Mouse (Mus musculus) mouse embryonic stem cell (cell line): ENCODE measurements around the gene Ppp1r36.
"Not testable (repeated sequence)": the region's sequence is repeated elsewhere in the genome, so short reads cannot be mapped to it uniquely, and the experiment has no call there.

Experiments
- in situ Hi-C, 2 experiments: fragments of 300-500 bp; cut with MboI; formaldehyde crosslinking; loops; 1 replicate in 1 of 2; 3 replicates in 1 of 2; pipeline ENCODE4 v1.14.3; 2019 to 2020; ENCODE audit warnings: low sequenced_read_pairs in 2 of 2, low pct_unique_long_range_greater_than_20kb in 1 of 2, mixed read lengths in 1 of 2; ENCODE audit not compliant: unreplicated experiment in 1 of 2

Gene Ppp1r36

DNA sequence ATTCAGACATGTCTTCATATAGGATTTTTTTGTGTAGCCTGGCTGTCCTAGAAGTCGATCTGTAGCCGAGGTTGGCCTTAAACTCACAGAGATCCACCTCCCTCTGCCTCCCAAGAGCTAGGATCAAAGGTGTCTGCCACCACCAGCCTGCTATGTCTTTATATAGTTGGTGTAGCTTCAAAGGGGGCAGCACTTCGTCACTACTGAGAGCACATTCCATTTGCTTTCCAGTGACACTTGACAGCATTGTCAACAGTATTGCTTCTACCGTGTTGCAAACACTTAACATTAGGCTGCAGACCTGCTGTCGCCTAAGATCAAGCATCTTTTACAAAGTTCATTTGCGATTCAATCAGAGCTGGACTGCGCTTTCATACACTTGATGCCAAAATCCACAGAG lies 16.8 kb downstream of the Ppp1r36 start:
- in situ Hi-C loops = no loop called here

- in situ Hi-C loops = no loop called here
These were observed 17.7 kb downstream of the Ppp1r36 start for GRCm38 (mm10) chr12:76435084-76435483.

DNA sequence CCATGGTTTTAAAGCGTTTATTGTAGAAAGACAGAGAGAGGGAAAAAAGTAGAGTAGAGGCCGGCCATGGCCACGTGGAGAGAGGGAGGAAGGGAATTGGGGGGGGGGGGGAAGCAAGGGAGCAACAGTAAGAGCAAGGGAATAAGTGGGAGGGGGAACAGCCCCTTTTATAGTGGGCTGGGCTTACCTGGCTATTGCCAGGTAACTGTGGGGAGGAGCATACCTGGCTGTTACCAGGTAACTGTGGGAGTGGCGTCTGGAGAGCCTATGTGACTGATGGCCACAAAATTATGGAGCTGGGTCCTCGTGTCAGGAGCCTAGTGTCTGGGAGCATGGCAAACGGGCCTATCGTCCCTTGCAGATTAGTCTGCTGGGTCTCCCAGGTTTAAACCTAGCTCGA lies 18.2 kb downstream of the Ppp1r36 start:
- in situ Hi-C loops = no loop called here

DNA sequence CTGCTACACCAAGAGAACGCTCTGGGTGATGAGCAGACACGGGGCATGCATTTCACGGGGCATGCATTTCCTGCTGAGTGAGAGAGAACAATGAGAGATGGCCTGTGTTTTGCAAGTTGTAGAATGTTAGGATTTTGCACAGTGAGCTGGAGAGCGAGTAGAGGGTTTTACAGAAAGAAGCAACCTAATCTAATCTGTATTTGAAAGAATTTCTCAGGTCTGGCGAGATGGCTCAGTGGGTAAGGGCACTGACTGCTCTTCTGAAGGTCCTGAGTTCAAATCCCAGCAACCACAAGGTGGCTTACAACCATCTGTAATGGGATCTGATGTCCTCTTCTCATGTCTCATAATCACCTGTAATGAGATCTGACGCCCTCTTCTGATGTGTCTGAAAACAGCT lies 26.1 kb downstream of the Ppp1r36 start:
- in situ Hi-C loops = not testable (repeated sequence)

- in situ Hi-C loops = no loop called here
These were observed 27.0 kb downstream of the Ppp1r36 start for GRCm38 (mm10) chr12:76444359-76444772.

DNA sequence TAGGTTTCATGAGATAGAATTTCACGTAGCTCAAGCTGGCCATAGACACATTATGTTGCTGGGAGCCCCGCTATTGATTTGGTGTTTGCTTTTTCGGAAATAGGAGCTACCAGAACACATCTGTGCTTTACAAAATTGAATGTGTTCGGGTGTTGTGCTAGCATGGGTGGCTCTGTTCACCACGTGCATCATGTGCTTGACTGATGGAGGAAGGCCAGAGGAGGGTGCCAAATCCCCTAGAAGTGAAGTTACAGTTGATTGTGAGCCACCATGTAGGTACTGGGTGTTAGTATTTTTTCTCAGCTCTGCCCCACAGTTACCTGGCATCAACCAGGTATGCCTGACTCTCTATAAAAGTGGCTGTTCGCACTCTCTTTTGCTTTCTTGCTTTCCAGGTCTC lies 27.5 kb downstream of the Ppp1r36 start:
- in situ Hi-C loops = no loop called here

GRCm38 (mm10) chr12:76446201-76446600 lies 28.9 kb downstream of the Ppp1r36 start:
- in situ Hi-C loops = no loop called here

- in situ Hi-C loops = no loop called here
These were observed 30.8 kb downstream of the Ppp1r36 start for GRCm38 (mm10) chr12:76448127-76448526.

GRCm38 (mm10) chr12:76452203-76452602 lies 34.9 kb downstream of the Ppp1r36 start:
- in situ Hi-C loops = no loop called here

- in situ Hi-C loops = not testable (repeated sequence)
These were observed 41.1 kb downstream of the Ppp1r36 start for GRCm38 (mm10) chr12:76458445-76458844.

- in situ Hi-C loops = no loop called here
These were observed 41.7 kb downstream of the Ppp1r36 start for GRCm38 (mm10) chr12:76459032-76459431.

DNA sequence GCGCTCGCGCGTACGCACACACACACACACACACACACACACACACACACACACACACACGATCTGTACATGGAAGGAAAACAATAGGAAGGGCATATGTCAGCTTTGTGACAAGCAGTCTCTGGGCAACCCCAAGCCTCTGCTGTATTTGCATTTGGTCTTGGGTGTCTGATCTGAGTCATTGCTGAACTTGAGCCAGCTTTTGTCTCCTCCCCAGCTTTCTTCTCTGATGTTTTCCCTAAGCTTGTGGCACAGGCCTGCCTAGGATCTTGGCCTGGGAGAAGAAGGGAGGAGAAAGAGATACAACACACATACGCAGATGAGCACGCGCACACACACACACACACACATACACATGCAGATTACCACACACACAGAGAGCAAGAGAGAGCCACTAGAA lies 46.1 kb downstream of the Ppp1r36 start:
- in situ Hi-C loops = no loop called here

DNA sequence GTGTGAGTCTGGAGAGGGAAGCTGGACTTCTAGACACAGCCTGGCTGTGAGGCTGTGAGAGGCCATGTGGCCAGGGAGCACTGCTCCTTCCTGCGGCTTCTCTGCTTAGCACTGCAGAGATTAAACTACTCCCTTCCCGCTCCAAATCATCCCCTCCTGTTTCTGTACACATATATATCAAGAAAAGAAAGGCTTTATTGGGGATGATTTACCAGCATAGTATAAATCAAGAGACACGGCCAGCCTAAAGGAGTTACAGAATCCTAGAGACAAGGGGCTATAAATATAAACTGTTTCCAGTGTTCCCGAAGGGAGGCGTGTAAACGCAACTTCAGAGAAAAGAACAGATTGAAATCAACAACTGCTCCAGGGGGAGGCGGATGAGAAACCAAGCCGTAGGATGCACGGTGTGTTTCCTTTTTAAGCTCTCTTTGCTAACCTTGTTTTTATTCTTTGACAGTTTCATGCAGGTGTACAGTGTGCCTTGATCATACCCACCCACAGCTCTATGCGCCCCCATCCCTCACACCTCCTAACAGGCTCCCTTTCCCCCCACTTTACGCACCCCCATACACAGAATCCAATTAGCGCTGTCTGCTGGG lies 47.4 kb downstream of the Ppp1r36 start:
- in situ Hi-C loops = no loop called here

DNA sequence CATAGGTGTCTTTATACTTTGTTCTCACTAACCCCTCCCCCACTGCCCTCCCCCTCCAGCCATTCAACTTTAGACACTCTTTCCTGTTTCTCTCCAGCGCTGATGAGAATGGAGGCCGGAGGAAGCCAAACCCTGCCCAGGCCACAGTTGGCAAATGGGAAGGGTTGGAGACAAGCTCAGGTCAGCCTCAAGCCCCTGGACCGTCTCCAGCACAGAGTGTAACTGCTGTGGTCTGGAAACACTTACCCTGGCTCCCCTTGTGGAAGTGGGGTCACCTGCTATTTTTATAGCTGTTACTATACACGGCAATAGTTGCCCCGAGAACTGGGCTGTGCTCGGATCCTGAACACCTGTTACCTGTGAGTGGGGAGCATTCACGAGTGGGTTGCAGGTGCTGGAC lies 49.3 kb downstream of the Ppp1r36 start:
- in situ Hi-C loops = no loop called here

GRCm38 (mm10) chr12:76467256-76467655 lies 49.9 kb downstream of the Ppp1r36 start:
- in situ Hi-C loops = no loop called here

DNA sequence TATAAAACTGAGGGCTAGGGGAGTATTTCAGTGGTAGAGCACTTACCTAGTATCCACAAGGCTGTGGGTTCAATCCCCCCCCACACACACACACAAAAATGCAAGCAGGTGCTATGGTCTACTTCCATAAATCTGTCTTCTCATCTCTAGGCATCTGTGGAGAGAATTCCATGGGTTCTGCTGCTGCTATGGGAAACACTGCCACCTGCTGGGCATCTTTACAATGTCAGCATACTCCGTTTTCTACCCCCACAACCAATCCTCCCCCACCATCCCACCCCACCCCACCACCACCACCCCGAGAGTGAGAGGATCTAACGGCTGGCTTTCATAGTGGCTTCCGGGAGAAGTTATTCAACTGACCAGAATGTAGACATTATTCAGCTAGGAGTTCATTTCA lies 54.7 kb downstream of the Ppp1r36 start:
- in situ Hi-C loops = no loop called here

- in situ Hi-C loops = no loop called here
These were observed 56.4 kb downstream of the Ppp1r36 start for GRCm38 (mm10) chr12:76473562-76474245.

- in situ Hi-C loops = no loop called here
These were observed 56.9 kb downstream of the Ppp1r36 start for GRCm38 (mm10) chr12:76474246-76474583.

- in situ Hi-C loops = no loop called here
These were observed 57.5 kb downstream of the Ppp1r36 start for GRCm38 (mm10) chr12:76474802-76475201.

DNA sequence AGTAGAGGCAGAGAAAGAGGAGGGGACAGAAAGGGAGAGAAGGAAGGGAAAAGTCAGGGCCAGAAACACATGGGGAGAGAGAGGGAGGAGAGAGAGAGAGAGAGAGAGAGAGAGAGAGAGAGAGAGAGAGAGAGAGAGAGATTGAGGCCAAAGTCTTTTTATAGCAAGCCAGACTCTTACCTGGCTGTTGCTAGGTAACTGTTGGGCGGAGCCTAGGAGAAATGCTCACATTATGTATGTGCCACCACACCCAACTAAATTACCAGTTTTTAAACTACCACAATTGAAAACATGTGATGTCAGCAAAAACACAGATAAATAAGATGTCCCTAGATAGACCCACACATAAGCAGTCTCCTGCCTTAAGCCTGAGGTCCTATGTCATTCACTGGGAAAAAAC lies 58.8 kb downstream of the Ppp1r36 start:
- in situ Hi-C loops = no loop called here
